Mouse (Mus musculus): ENCODE results near the gene Gimap5.

DNA sequence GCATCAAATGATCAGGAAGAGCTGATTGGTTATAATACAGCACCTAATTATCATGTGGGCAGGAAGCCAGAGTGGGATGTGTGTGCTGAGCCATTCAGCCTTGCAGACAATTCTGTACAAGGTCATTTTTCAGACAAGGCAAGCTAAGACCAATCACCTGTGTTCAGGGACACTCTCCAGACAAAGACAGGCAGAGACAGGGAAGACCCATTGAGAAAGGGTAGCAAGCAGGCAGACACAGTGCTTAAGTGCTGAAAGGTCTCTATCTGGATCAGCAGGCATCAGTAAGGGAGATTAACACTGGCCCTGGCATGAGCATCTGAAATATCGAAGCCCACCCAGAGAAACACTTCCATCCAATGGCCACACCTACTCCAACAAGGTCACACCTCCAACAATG, 38.4 kb downstream of the Gimap5 start:
- TF ChIP-seq POLR2A (IDR thresholded peaks at IDR 0.05; ENCODE audit: insufficient read depth, low read depth, low read length) (no peak), CTCF (IDR thresholded peaks at IDR 0.05; ENCODE audit: insufficient read depth, low read depth, low read length) (no peak)

Data from olfactory bulb, adult 2 months (tissue).